Mouse (Mus musculus): ENCODE data around the gene Mxi1. TPM values are rescaled to one million over a fixed set of nuclear protein-coding genes. Genes with fewer than 3 reads are reported as not detected.

Gene Mxi1
- total RNA-seq, 1 experiment: 20.1 TPM

DNA sequence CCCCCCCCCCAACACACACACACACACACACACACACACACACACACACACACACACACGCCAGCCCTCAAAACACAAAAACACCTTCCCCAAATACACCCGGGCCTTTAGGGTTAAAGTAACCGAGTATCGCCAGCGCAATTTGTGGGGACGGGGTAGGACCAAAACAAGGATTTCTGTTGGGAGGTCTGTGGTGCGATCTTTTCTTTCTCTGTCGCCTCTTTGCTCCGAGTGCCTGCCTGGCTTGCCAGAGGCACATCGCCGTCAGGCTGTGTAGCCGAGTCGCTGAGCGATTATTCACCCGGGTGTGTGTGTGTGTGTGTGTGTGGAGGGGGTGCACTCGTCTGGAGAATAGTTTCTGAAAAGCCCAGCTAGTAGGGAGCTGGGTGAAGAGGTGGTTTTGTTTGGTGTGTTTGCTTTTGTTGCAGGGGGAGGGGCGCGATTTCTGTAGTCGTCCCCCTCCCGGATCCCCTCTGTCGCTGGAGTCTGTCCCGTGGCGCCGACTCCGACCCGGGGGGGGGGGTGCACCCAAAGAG, 2.1 kb downstream of the Mxi1 start:
- in situ Hi-C loops (cut with MboI; ENCODE audit: low sequenced_read_pairs in 2 of 2, unreplicated experiment in 2 of 2): no loop called here
- H3K36me3 ChIP-seq (ENCODE audit: control insufficient read depth, insufficient read depth, low read length, poor library complexity, severe bottlenecking): no peaks in the 10 kb centered on the region
- DNase-seq (ENCODE audit: low read depth, low spot score): no peak
- peak overlapping the region; percentile 33; the same call in 1 of the 2 replicates for H3K9ac ChIP-seq (ENCODE audit: insufficient read depth, low read depth, low read length, poor library complexity, severe bottlenecking)
- no peak overlapping the region for H3K27ac ChIP-seq (ENCODE audit: insufficient read depth, low read depth, low read length, poor library complexity, severe bottlenecking)
- H3K9me3 ChIP-seq (ENCODE audit: control insufficient read depth, insufficient read depth, low read depth, low read length): no peaks in the 10 kb centered on the region
- H3K4me1 ChIP-seq (ENCODE audit: control insufficient read depth in 2 of 2, insufficient read depth in 2 of 2, low read length in 2 of 2, poor library complexity in 1 of 2): peaks cover 6 to 25% of the 10 kb centered on the region in 2 experiments; a peak in 3 of 4 replicates
- TF ChIP-seq ZNF384 (IDR thresholded peaks at IDR 0.05; ENCODE audit: low read depth, low read length): no peak
- TF ChIP-seq MAFK (IDR thresholded peaks at IDR 0.05; ENCODE audit: insufficient read depth, low read depth, low read length): no peak
- no peak for TF ChIP-seq ZC3H11A (IDR thresholded peaks at IDR 0.05; ENCODE audit: borderline replicate concordance, low read depth, low read length)
- TF ChIP-seq CHD2 (IDR thresholded peaks at IDR 0.05; ENCODE audit: low read depth, low read length): no peak
- TF ChIP-seq HCFC1 (IDR thresholded peaks at IDR 0.05; ENCODE audit: borderline replicate concordance, insufficient read depth, low read length): no peak
- peak overlapping the region; percentile 61 to 71 for H3K4me3 ChIP-seq (ENCODE audit: insufficient read depth in 1 of 2, low read depth in 1 of 2, low read length in 2 of 2, poor library complexity in 1 of 2, severe bottlenecking in 1 of 2)

DNA sequence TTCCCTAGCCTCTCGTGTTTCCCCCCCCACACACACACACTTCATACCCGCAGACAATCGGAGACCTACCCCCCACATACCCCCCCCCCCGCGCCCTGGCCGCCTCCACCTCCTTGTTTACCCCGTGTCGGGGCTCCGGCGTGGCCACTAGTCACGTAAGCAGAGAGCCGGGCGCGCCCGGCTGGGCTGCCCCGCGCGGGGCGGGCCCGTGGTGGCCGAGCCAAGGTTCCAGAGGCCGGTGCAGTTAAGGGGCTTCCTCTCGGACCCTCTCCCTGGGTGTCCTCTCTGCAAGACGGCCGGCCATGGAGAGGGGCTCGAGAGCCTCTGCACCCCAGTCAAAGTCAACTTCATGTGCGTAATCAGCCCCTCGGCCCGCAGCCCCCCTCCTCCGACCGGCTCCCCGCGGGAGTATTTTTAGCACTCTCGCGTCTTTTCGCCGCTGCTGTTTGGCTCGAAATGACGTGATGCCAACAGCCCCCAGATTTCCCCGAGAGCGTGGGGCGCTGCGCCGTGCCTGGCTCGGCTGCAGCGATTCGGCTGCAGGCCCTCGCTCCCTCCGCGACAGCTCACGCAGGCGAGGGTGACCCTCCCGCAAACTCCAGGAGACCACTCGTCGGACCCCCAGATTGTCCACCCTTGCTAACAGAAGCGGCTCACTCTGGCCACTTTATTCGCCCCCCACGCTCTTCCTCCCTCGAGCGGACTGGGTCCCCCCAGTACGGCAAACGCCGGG, 2.8 kb downstream of the Mxi1 start:
- H3K9ac ChIP-seq (ENCODE audit: insufficient read depth, low read depth, low read length, poor library complexity, severe bottlenecking): peak overlapping the region; percentile 80
- H3K27ac ChIP-seq (ENCODE audit: insufficient read depth, low read depth, low read length, poor library complexity, severe bottlenecking): no peak overlapping the region
- no peaks in the 10 kb centered on the region for H3K36me3 ChIP-seq (ENCODE audit: control insufficient read depth, insufficient read depth, low read length, poor library complexity, severe bottlenecking)
- in situ Hi-C loops (cut with MboI; ENCODE audit: low sequenced_read_pairs in 2 of 2, unreplicated experiment in 2 of 2): no loop called here
- peak overlapping the region; percentile 61 to 71 for H3K4me3 ChIP-seq (ENCODE audit: insufficient read depth in 1 of 2, low read depth in 1 of 2, low read length in 2 of 2, poor library complexity in 1 of 2, severe bottlenecking in 1 of 2)
- DNase-seq (ENCODE audit: low read depth, low spot score): no peak
- H3K4me1 ChIP-seq (ENCODE audit: control insufficient read depth in 2 of 2, insufficient read depth in 2 of 2, low read length in 2 of 2, poor library complexity in 1 of 2): peaks cover 6 to 25% of the 10 kb centered on the region in 2 experiments; a peak in 3 of 4 replicates
- TF ChIP-seq CHD2 (IDR thresholded peaks at IDR 0.05; ENCODE audit: low read depth, low read length): peak; percentile 70; the same call in 1 of the 2 replicates
- no peak for TF ChIP-seq HCFC1 (IDR thresholded peaks at IDR 0.05; ENCODE audit: borderline replicate concordance, insufficient read depth, low read length)
- no peak for TF ChIP-seq MAFK (IDR thresholded peaks at IDR 0.05; ENCODE audit: insufficient read depth, low read depth, low read length)
- no peaks in the 10 kb centered on the region for H3K9me3 ChIP-seq (ENCODE audit: control insufficient read depth, insufficient read depth, low read depth, low read length)

DNA sequence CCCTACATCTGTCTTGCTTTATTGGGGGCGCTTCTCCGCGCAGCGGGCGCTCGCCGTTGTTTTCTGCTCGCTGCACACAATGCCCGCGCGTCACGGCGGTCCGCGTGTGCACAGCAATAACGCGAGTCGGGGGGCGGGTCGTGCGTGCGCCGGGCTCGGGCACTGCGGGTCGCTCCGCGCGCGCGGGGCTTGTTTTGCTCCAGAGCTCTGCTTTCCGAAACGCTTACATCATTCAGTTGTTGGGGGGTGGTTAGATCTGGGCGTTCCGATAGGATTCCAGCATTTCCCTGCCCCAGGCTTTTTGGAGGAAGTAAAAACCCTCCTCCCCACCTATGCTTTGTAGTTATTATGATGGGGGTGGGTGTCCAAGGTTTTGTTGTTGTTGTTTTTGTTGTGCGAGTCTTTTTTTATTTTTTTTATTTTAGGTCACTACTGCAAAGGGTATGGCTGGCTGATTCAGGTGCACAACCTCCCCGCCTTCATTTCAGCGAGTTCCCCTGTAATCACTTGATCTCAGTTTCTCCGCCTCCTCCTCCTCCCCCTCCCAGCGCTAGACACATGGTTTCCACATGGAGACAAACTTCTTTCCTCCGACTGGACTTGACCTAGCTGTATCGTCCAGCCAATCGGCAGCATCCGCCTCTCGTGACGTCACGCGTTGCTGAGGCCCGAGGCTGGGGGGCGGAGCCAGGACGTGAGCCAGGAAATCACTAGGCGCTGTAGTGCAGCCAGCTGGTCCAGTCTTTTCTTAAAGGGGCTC, 3.5 kb downstream of the Mxi1 start:
- Histone ChIP-seq H3K4me1 (ENCODE audit: control insufficient read depth in 2 of 2, insufficient read depth in 2 of 2, low read length in 2 of 2, poor library complexity in 1 of 2) (peaks cover 9 to 28% of the 10 kb centered on the region in 2 experiments; a peak in 3 of 4 replicates), H3K4me3 (ENCODE audit: insufficient read depth in 1 of 2, low read depth in 1 of 2, low read length in 2 of 2, poor library complexity in 1 of 2, severe bottlenecking in 1 of 2) (peak overlapping the region; percentile 61 to 71), H3K9me3 (ENCODE audit: control insufficient read depth, insufficient read depth, low read depth, low read length) (no peaks in the 10 kb centered on the region), H3K27ac (ENCODE audit: insufficient read depth, low read depth, low read length, poor library complexity, severe bottlenecking) (no peak overlapping the region), H3K36me3 (ENCODE audit: control insufficient read depth, insufficient read depth, low read length, poor library complexity, severe bottlenecking) (no peaks in the 10 kb centered on the region), H3K9ac (ENCODE audit: insufficient read depth, low read depth, low read length, poor library complexity, severe bottlenecking) (peak overlapping the region; percentile 80)
- no peak for TF ChIP-seq HCFC1 (IDR thresholded peaks at IDR 0.05; ENCODE audit: borderline replicate concordance, insufficient read depth, low read length)
- 0 out of 2 replicates have a peak, but pooled peaks have one; percentile 4 for TF ChIP-seq ZNF384 (IDR thresholded peaks at IDR 0.05; ENCODE audit: low read depth, low read length)
- no peak for TF ChIP-seq ZC3H11A (IDR thresholded peaks at IDR 0.05; ENCODE audit: borderline replicate concordance, low read depth, low read length)
- no peak for TF ChIP-seq MAFK (IDR thresholded peaks at IDR 0.05; ENCODE audit: insufficient read depth, low read depth, low read length)
- TF ChIP-seq CHD2 (IDR thresholded peaks at IDR 0.05; ENCODE audit: low read depth, low read length): peak; percentile 96
- in situ Hi-C loops (cut with MboI; ENCODE audit: low sequenced_read_pairs in 2 of 2, unreplicated experiment in 2 of 2): no loop called here
- DNase-seq (ENCODE audit: low read depth, low spot score): peak; percentile 96

DNA sequence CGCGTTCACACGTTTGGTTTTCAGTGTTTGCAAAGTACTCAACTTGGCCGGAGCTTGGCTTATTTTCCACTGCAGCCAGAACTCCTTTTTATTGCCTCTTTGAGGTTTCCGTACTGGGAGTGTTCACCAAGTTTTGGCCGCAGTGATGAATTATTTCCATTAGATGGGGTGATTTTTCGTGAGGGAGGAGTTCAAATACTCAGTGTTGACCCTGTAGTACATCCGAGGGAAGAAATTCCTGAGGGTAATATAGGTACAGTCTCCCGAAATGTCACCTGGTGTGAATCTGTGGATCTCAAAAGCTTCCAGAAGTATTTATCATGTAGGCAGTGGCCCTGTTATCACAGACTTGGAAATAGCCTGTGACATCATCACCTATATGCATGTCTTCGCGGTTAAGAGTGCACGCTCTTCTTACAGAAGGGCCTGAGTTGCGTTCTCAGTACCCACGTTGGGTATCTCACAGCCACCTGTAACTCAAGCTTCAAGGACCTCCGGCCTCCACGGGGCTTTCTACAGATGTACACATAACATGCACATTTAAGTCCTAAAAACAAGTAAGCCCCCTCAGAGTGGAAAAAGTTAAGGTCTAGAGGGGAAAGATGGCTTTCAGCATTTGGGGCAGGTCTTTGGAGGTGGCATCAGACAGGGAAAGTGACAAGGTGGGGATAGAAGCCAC, 4.4 kb downstream of the Mxi1 start:
- Histone ChIP-seq H3K9ac (ENCODE audit: insufficient read depth, low read depth, low read length, poor library complexity, severe bottlenecking) (no peak overlapping the region), H3K9me3 (ENCODE audit: control insufficient read depth, insufficient read depth, low read depth, low read length) (no peaks in the 10 kb centered on the region), H3K4me1 (ENCODE audit: control insufficient read depth in 2 of 2, insufficient read depth in 2 of 2, low read length in 2 of 2, poor library complexity in 1 of 2) (peaks cover 9 to 25% of the 10 kb centered on the region in 2 experiments; a peak in 3 of 4 replicates), H3K27ac (ENCODE audit: insufficient read depth, low read depth, low read length, poor library complexity, severe bottlenecking) (no peak overlapping the region), H3K4me3 (ENCODE audit: insufficient read depth in 1 of 2, low read depth in 1 of 2, low read length in 2 of 2, poor library complexity in 1 of 2, severe bottlenecking in 1 of 2) (peak overlapping the region; percentile 10 to 23; a peak in 3 of 4 replicates), H3K36me3 (ENCODE audit: control insufficient read depth, insufficient read depth, low read length, poor library complexity, severe bottlenecking) (no peaks in the 10 kb centered on the region)
- TF ChIP-seq ZNF384 (IDR thresholded peaks at IDR 0.05; ENCODE audit: low read depth, low read length): no peak
- TF ChIP-seq ZC3H11A (IDR thresholded peaks at IDR 0.05; ENCODE audit: borderline replicate concordance, low read depth, low read length): no peak
- no peak for TF ChIP-seq HCFC1 (IDR thresholded peaks at IDR 0.05; ENCODE audit: borderline replicate concordance, insufficient read depth, low read length)
- no peak for TF ChIP-seq MAFK (IDR thresholded peaks at IDR 0.05; ENCODE audit: insufficient read depth, low read depth, low read length)
- no peak for TF ChIP-seq CHD2 (IDR thresholded peaks at IDR 0.05; ENCODE audit: low read depth, low read length)
- in situ Hi-C loops (cut with MboI; ENCODE audit: low sequenced_read_pairs in 2 of 2, unreplicated experiment in 2 of 2): no loop called here
- DNase-seq (ENCODE audit: low read depth, low spot score): no peak

Data from ES-E14 (cell line).